Mouse (Mus musculus) gastrocnemius, adult 8-10 months (tissue): Measurements from ENCODE around the gene Ttll1. TPM values are rescaled to one million over a fixed set of nuclear protein-coding genes. Genes with fewer than 3 reads are reported as not detected.

Experiments used
- DNase-seq, 2 experiments: peaks; one replicate each; pipeline ENCODE4 v3.0.0; 2022; ENCODE audit warnings: low spot score in 2 of 2
- total RNA-seq, 4 experiments: library from RNA; stranded (reverse); gene quantifications; 2 replicates each; pipeline ENCODE4 v1.2.4; 2022

The Ttll1 gene
- total RNA-seq = 1 to 10 TPM; 2.7 to 4.2 (median 3.5) TPM

GRCm38 (mm10) chr15:83510805-83511405, at the start of gene Ttll1:
Ttll1 (minus strand) TSS chr15:83510893.
- peak; percentile 93 to 94 for DNase-seq

- DNase-seq = peak; percentile 68 to 78
These were observed 44.7 kb upstream of the Ttll1 start for GRCm38 (mm10) chr15:83555161-83555974.

- DNase-seq = no peak
These were observed 43.1 kb upstream of the Ttll1 start for GRCm38 (mm10) chr15:83553831-83554230.

GRCm38 (mm10) chr15:83550137-83550536, 39.4 kb upstream of the Ttll1 start:
- peak in 1 of 2 experiments; percentile 35 for DNase-seq

GRCm38 (mm10) chr15:83547144-83547543, 36.5 kb upstream of the Ttll1 start:
- DNase-seq = no peak

- no peak for DNase-seq
These were observed 35.3 kb upstream of the Ttll1 start for GRCm38 (mm10) chr15:83546029-83546428.

- no peak for DNase-seq
These were observed 31.1 kb upstream of the Ttll1 start for GRCm38 (mm10) chr15:83541647-83542287.

- peak; percentile 59 to 73 for DNase-seq
These were observed 29.2 kb upstream of the Ttll1 start for GRCm38 (mm10) chr15:83539905-83540304.

- DNase-seq = no peak
These were observed 28.2 kb upstream of the Ttll1 start for GRCm38 (mm10) chr15:83538855-83539254.

GRCm38 (mm10) chr15:83535890-83536231, 25.2 kb upstream of the Ttll1 start:
- DNase-seq = no peak

- no peak for DNase-seq
These were observed 24.5 kb upstream of the Ttll1 start for GRCm38 (mm10) chr15:83534960-83535889.

GRCm38 (mm10) chr15:83532606-83533005, 21.9 kb upstream of the Ttll1 start:
- no peak for DNase-seq

GRCm38 (mm10) chr15:83531961-83532469, 21.3 kb upstream of the Ttll1 start:
- DNase-seq = no peak

GRCm38 (mm10) chr15:83530688-83531087, 20.0 kb upstream of the Ttll1 start:
- peak in 1 of 2 experiments; percentile 22 for DNase-seq

- DNase-seq = no peak
These were observed 19.5 kb upstream of the Ttll1 start for GRCm38 (mm10) chr15:83530233-83530632.

- DNase-seq = no peak
These were observed 19.1 kb upstream of the Ttll1 start for GRCm38 (mm10) chr15:83529765-83530164.

GRCm38 (mm10) chr15:83528892-83529291, 18.2 kb upstream of the Ttll1 start:
- DNase-seq = no peak

- DNase-seq = no peak
These were observed 17.1 kb upstream of the Ttll1 start for GRCm38 (mm10) chr15:83527747-83528146.

- no peak for DNase-seq
These were observed 16.4 kb upstream of the Ttll1 start for GRCm38 (mm10) chr15:83527092-83527437.

- peak in 1 of 2 experiments; percentile 32 for DNase-seq
These were observed 15.9 kb upstream of the Ttll1 start, which contains the start of gene Bik for GRCm38 (mm10) chr15:83526424-83527091. Bik (plus strand) TSS chr15:83526862.

GRCm38 (mm10) chr15:83524333-83524729, 13.6 kb upstream of the Ttll1 start:
- no peak for DNase-seq
